Mouse (Mus musculus): Measurements from ENCODE around the gene Zfp488. TPM values are rescaled to one million over a fixed set of nuclear protein-coding genes. Genes with fewer than 3 reads are reported as not detected.

Zfp488 gene
- polyA plus RNA-seq, 1 experiment from 2014 or later: 0.84 TPM

DNA sequence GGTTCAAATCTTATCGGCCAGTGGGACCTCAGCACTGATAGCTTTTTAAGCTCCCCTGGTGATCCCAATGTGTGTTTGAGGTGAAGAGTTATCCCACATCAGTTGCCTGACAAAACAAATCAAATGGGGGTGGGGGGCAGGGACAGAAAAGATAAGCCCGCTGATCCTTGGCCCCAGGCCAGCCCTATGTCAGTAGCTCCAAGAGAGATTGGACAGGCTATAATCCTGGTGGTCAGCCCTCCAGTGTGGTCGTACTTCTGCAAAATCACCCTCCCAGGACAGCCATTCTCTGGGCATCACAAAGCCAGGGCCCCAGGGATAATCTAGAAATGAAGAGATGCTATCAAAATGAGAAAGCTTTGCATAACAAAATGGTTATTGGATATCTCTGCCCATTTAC, 19.7 kb downstream of the Zfp488 start:
- ATAC-seq (ENCODE audit: insufficient read depth, low FRiP score, low TSS enrichment) (no peak), DNase-seq (ENCODE audit: low spot score) (no peak)
- no peaks in the 10 kb centered on the region for H3K27me3 ChIP-seq (ENCODE audit: control insufficient read depth, insufficient read depth, low read length)
- no peak overlapping the region for H3K9ac ChIP-seq (ENCODE audit: low read length)
- no peak overlapping the region for H3K27ac ChIP-seq (ENCODE audit: low read depth, low read length)
- H3K4me2 ChIP-seq (ENCODE audit: low read depth): no peak overlapping the region
- no peak overlapping the region for H3K4me3 ChIP-seq (ENCODE audit: low read depth, low read length)
- no peaks in the 10 kb centered on the region for H3K9me3 ChIP-seq (ENCODE audit: control insufficient read depth, low read length)
- no peaks in the 10 kb centered on the region for H3K4me1 ChIP-seq (ENCODE audit: control insufficient read depth, insufficient read depth, low read length)
- H3K36me3 ChIP-seq (ENCODE audit: control insufficient read depth, insufficient read depth, low read length): no peaks in the 10 kb centered on the region
- WGBS: 84% methylated on average over 3 of the region's 3 CpGs

DNA sequence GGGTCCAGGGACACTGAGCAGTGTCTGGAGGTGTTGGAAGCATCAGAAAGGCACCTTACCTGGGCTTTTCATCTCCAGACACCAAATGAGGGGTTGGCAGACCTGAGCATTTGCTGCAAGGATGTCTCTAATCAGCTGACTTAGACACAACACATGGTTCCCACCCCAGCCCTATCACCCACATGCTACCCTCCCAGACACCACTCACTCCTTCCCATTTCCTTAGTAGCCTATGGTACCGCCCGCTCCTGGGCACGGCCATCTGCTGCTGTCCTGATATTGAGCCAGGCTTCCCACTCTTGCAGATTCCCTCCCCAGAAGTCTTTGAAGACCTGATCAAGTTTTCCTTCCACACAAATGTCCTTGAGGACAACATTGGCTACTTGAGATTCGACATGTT, 20.4 kb downstream of the Zfp488 start:
- Histone ChIP-seq H3K27ac (ENCODE audit: low read depth, low read length) (no peak overlapping the region), H3K4me1 (ENCODE audit: control insufficient read depth, insufficient read depth, low read length) (no peaks in the 10 kb centered on the region), H3K9me3 (ENCODE audit: control insufficient read depth, low read length) (no peaks in the 10 kb centered on the region), H3K4me2 (ENCODE audit: low read depth) (no peak overlapping the region), H3K27me3 (ENCODE audit: control insufficient read depth, insufficient read depth, low read length) (no peaks in the 10 kb centered on the region), H3K36me3 (ENCODE audit: control insufficient read depth, insufficient read depth, low read length) (no peaks in the 10 kb centered on the region), H3K9ac (ENCODE audit: low read length) (no peak overlapping the region), H3K4me3 (ENCODE audit: low read depth, low read length) (no peak overlapping the region)
- no peak for ATAC-seq (ENCODE audit: insufficient read depth, low FRiP score, low TSS enrichment)
- whole genome bisulfite sequencing: 94% methylated on average over 4 of the region's 4 CpGs
- DNase-seq (ENCODE audit: low spot score): no peak

DNA sequence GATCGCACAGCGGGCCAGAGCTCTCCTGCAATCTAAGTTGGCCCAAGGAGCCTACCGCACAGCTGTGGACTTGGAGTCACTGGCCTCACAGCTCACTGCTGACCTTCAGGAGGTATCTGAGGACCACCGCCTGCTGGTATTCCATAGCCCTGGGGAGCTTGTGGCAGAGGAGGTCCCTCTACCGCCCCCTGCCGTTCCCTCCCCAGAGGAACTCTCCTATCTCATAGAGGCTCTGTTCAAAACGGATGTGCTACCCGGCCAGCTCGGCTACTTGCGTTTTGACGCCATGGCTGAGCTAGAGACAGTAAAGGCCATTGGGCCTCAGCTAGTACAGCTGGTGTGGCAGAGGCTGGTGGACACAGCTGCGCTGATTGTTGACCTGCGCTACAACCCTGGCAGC, 22.5 kb downstream of the Zfp488 start:
- H3K27me3 ChIP-seq (ENCODE audit: control insufficient read depth, insufficient read depth, low read length): no peaks in the 10 kb centered on the region
- no peak overlapping the region for H3K9ac ChIP-seq (ENCODE audit: low read length)
- DNase-seq (ENCODE audit: low spot score) (no peak), ATAC-seq (ENCODE audit: insufficient read depth, low FRiP score, low TSS enrichment) (no peak)
- no peak overlapping the region for H3K27ac ChIP-seq (ENCODE audit: low read depth, low read length)
- 74% methylated on average over 13 of the region's 13 CpGs for WGBS
- no peak overlapping the region for H3K4me2 ChIP-seq (ENCODE audit: low read depth)
- no peak overlapping the region for H3K4me3 ChIP-seq (ENCODE audit: low read depth, low read length)
- H3K4me1 ChIP-seq (ENCODE audit: control insufficient read depth, insufficient read depth, low read length): no peaks in the 10 kb centered on the region
- H3K9me3 ChIP-seq (ENCODE audit: control insufficient read depth, low read length): no peaks in the 10 kb centered on the region
- H3K36me3 ChIP-seq (ENCODE audit: control insufficient read depth, insufficient read depth, low read length): no peaks in the 10 kb centered on the region

GRCm38 (mm10) chr14:33953761-33954160, 24.8 kb downstream of the Zfp488 start, which contains the start of gene Rbp3:
TSS of gene Rbp3 (plus strand) at chr14:33954003.
- Histone ChIP-seq H3K27me3 (ENCODE audit: control insufficient read depth, insufficient read depth, low read length) (no peaks in the 10 kb centered on the region), H3K9ac (ENCODE audit: low read length) (no peak within 1 kb of the TSS), H3K27ac (ENCODE audit: low read depth, low read length) (no peak within 1 kb of the TSS), H3K4me2 (ENCODE audit: low read depth) (no peak within 1 kb of the TSS), H3K36me3 (ENCODE audit: control insufficient read depth, insufficient read depth, low read length) (no peaks in the 10 kb centered on the region), H3K4me1 (ENCODE audit: control insufficient read depth, insufficient read depth, low read length) (no peaks in the 10 kb centered on the region), H3K9me3 (ENCODE audit: control insufficient read depth, low read length) (no peaks in the 10 kb centered on the region), H3K4me3 (ENCODE audit: low read depth, low read length) (no peak within 1 kb of the TSS)
- WGBS: 88% methylated on average over 5 of the region's 5 CpGs
- DNase-seq (ENCODE audit: low spot score): no peak
- no peak for ATAC-seq (ENCODE audit: insufficient read depth, low FRiP score, low TSS enrichment)

GRCm38 (mm10) chr14:33952233-33952981, 26.2 kb downstream of the Zfp488 start:
- Histone ChIP-seq H3K4me3 (ENCODE audit: low read depth, low read length) (no peak overlapping the region), H3K9ac (ENCODE audit: low read length) (no peak overlapping the region), H3K9me3 (ENCODE audit: control insufficient read depth, low read length) (no peaks in the 10 kb centered on the region), H3K36me3 (ENCODE audit: control insufficient read depth, insufficient read depth, low read length) (no peaks in the 10 kb centered on the region), H3K27me3 (ENCODE audit: control insufficient read depth, insufficient read depth, low read length) (no peaks in the 10 kb centered on the region), H3K4me1 (ENCODE audit: control insufficient read depth, insufficient read depth, low read length) (no peaks in the 10 kb centered on the region), H3K27ac (ENCODE audit: low read depth, low read length) (no peak overlapping the region), H3K4me2 (ENCODE audit: low read depth) (no peak overlapping the region)
- no peak for DNase-seq (ENCODE audit: low spot score)
- WGBS: 58% methylated on average over 6 of the region's 6 CpGs
- ATAC-seq (ENCODE audit: insufficient read depth, low FRiP score, low TSS enrichment): no peak

DNA sequence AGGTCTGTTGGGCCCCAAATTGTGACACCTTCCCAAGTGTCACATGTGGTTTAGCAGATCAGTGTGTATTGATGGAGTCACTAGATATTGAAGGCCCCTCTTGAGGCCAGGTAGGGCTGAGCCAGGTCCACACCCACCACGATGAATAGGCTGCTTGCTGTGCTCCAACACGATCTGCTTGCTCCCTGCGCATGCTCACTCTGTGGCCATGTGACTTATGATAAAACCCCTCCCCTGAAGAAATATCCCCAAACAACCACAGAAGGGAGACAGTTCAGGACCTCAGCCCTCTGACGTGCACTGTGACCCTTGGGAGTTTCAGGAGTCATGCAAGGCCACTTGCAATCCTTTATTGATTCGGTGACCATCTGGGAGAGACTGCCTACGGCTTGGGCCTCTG, 32.4 kb downstream of the Zfp488 start:
- no peak overlapping the region for H3K4me2 ChIP-seq (ENCODE audit: low read depth)
- no peak for ATAC-seq (ENCODE audit: insufficient read depth, low FRiP score, low TSS enrichment)
- H3K36me3 ChIP-seq (ENCODE audit: control insufficient read depth, insufficient read depth, low read length): no peaks in the 10 kb centered on the region
- no peak overlapping the region for H3K9ac ChIP-seq (ENCODE audit: low read length)
- no peaks in the 10 kb centered on the region for H3K9me3 ChIP-seq (ENCODE audit: control insufficient read depth, low read length)
- no peaks in the 10 kb centered on the region for H3K27me3 ChIP-seq (ENCODE audit: control insufficient read depth, insufficient read depth, low read length)
- DNase-seq (ENCODE audit: low spot score): no peak
- H3K27ac ChIP-seq (ENCODE audit: low read depth, low read length): no peak overlapping the region
- H3K4me3 ChIP-seq (ENCODE audit: low read depth, low read length): no peak overlapping the region
- no peaks in the 10 kb centered on the region for H3K4me1 ChIP-seq (ENCODE audit: control insufficient read depth, insufficient read depth, low read length)
- WGBS: 74% methylated on average over 6 of the region's 6 CpGs

GRCm38 (mm10) chr14:33942222-33942621, 36.3 kb downstream of the Zfp488 start:
- H3K9ac ChIP-seq (ENCODE audit: low read length): no peak overlapping the region
- no peak overlapping the region for H3K27ac ChIP-seq (ENCODE audit: low read depth, low read length)
- no peaks in the 10 kb centered on the region for H3K4me1 ChIP-seq (ENCODE audit: control insufficient read depth, insufficient read depth, low read length)
- H3K4me3 ChIP-seq (ENCODE audit: low read depth, low read length): no peak overlapping the region
- no peak for ATAC-seq (ENCODE audit: insufficient read depth, low FRiP score, low TSS enrichment)
- DNase-seq (ENCODE audit: low spot score): no peak
- WGBS: 79% methylated on average over 5 of the region's 5 CpGs
- no peaks in the 10 kb centered on the region for H3K36me3 ChIP-seq (ENCODE audit: control insufficient read depth, insufficient read depth, low read length)
- H3K4me2 ChIP-seq (ENCODE audit: low read depth): no peak overlapping the region
- no peaks in the 10 kb centered on the region for H3K27me3 ChIP-seq (ENCODE audit: control insufficient read depth, insufficient read depth, low read length)
- no peaks in the 10 kb centered on the region for H3K9me3 ChIP-seq (ENCODE audit: control insufficient read depth, low read length)

GRCm38 (mm10) chr14:33940739-33941138, 37.8 kb downstream of the Zfp488 start, which contains the start of gene Gdf2:
TSS of gene Gdf2 (plus strand) at chr14:33941039.
- no peak within 1 kb of the TSS for H3K4me3 ChIP-seq (ENCODE audit: low read depth, low read length)
- H3K9me3 ChIP-seq (ENCODE audit: control insufficient read depth, low read length): no peaks in the 10 kb centered on the region
- WGBS: 87% methylated on average over 8 of the region's 8 CpGs
- H3K36me3 ChIP-seq (ENCODE audit: control insufficient read depth, insufficient read depth, low read length): no peaks in the 10 kb centered on the region
- H3K27me3 ChIP-seq (ENCODE audit: control insufficient read depth, insufficient read depth, low read length): no peaks in the 10 kb centered on the region
- H3K9ac ChIP-seq (ENCODE audit: low read length): no peak within 1 kb of the TSS
- ATAC-seq (ENCODE audit: insufficient read depth, low FRiP score, low TSS enrichment): no peak
- H3K4me1 ChIP-seq (ENCODE audit: control insufficient read depth, insufficient read depth, low read length): no peaks in the 10 kb centered on the region
- no peak for DNase-seq (ENCODE audit: low spot score)
- no peak within 1 kb of the TSS for H3K4me2 ChIP-seq (ENCODE audit: low read depth)
- H3K27ac ChIP-seq (ENCODE audit: low read depth, low read length): no peak within 1 kb of the TSS

DNA sequence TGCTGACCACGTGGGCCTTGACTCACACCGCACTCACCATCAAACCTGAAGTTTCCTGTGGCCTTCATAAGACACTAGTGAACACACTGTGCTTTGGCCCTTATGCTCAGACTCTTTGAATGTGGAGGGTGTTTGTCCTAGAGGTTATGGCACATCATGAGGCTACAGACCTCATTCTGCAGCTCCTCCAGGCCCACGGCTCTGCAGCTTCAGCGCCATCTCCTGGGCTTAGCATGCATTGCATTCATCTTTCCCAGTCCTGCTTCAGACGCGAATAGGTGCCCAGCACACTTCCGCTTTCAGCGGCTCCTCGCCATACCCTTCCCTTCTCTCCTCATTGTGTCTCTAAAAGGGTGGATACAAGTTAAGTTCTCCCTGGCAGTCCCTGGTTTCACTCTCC, 39.4 kb downstream of the Zfp488 start:
- H3K4me2 ChIP-seq (ENCODE audit: low read depth): peak overlapping the region; percentile 32
- ATAC-seq (ENCODE audit: insufficient read depth, low FRiP score, low TSS enrichment) (peak; percentile 53), DNase-seq (ENCODE audit: low spot score) (peak; percentile 84)
- no peak overlapping the region; the same call in 1 of the 2 replicates for H3K9ac ChIP-seq (ENCODE audit: low read length)
- WGBS: 25% methylated on average over 9 of the region's 9 CpGs
- H3K36me3 ChIP-seq (ENCODE audit: control insufficient read depth, insufficient read depth, low read length): no peaks in the 10 kb centered on the region
- H3K27ac ChIP-seq (ENCODE audit: low read depth, low read length): no peak overlapping the region
- H3K4me3 ChIP-seq (ENCODE audit: low read depth, low read length): no peak overlapping the region
- no peaks in the 10 kb centered on the region for H3K4me1 ChIP-seq (ENCODE audit: control insufficient read depth, insufficient read depth, low read length)
- H3K9me3 ChIP-seq (ENCODE audit: control insufficient read depth, low read length): no peaks in the 10 kb centered on the region
- H3K27me3 ChIP-seq (ENCODE audit: control insufficient read depth, insufficient read depth, low read length): no peaks in the 10 kb centered on the region

All from neural tube, embryonic 11.5 days (tissue).